ENCODE assay signal across 9 mouse cellular contexts in genomic region chr5:139138261-139138925, GRCm38 (mm10). TPM values are rescaled to one million over a fixed set of nuclear protein-coding genes. Genes with fewer than 3 reads are reported as not detected.
DNase-seq lines count a peak whose midpoint lies in the region; ATAC-seq lines count a peak whose summit lies in the region.
"Had no signal": no experiment of that assay in that cellular context is flagged by ENCODE, and none has a peak within 500 bp of the region (broad histone marks: within the 10 kb centered on the region; RNA-seq: fewer than 3 reads in every experiment).

No protein-coding gene starts in this region.

- 59% methylated on average over 12 of the region's 12 CpGs for WGBS in kidney, embryonic 16.5 days
- 54% methylated on average over 12 of the region's 12 CpGs for WGBS in neural tube, embryonic 14.5 days
- 74% methylated on average over 12 of the region's 12 CpGs for WGBS in liver, embryonic 11.5 days

- no peaks in the 10 kb centered on the region for H3K36me3 ChIP-seq in kidney, embryonic 16.5 days (ENCODE audit: insufficient read depth, low read length)
- no peaks in the 10 kb centered on the region for H3K36me3 ChIP-seq in neural tube, embryonic 14.5 days (ENCODE audit: control insufficient read depth, insufficient read depth, low read length)
- H3K36me3 ChIP-seq in liver, embryonic 11.5 days (ENCODE audit: control insufficient read depth, insufficient read depth, low read length), result no peaks in the 10 kb centered on the region

- no peak overlapping the region for H3K4me3 ChIP-seq in kidney, embryonic 16.5 days (ENCODE audit: low read length)
- no peak overlapping the region for H3K4me3 ChIP-seq in neural tube, embryonic 14.5 days (ENCODE audit: low read depth, low read length)
- no peak overlapping the region for H3K4me3 ChIP-seq in liver, embryonic 11.5 days (ENCODE audit: low read depth, low read length)
- H3K4me3 ChIP-seq: erythroblast, embryonic 14.5 days had no signal

- H3K4me1 ChIP-seq in kidney, embryonic 16.5 days (ENCODE audit: insufficient read depth, low read length), result peaks cover 25% of the 10 kb centered on the region; the same call in 1 of the 2 replicates
- no peaks in the 10 kb centered on the region for H3K4me1 ChIP-seq in neural tube, embryonic 14.5 days (ENCODE audit: control insufficient read depth, insufficient read depth, low read length)
- H3K4me1 ChIP-seq in liver, embryonic 11.5 days (replicated peaks; ENCODE audit: control insufficient read depth, insufficient read depth, low read length), result no peaks in the 10 kb centered on the region

- no peaks in the 10 kb centered on the region for H3K27me3 ChIP-seq in kidney, embryonic 16.5 days (ENCODE audit: insufficient read depth, low read length)
- H3K27me3 ChIP-seq in neural tube, embryonic 14.5 days (ENCODE audit: control insufficient read depth, insufficient read depth, low read length), result no peaks in the 10 kb centered on the region
- H3K27me3 ChIP-seq in liver, embryonic 11.5 days (replicated peaks; ENCODE audit: control insufficient read depth, insufficient read depth, low read length), result no peaks in the 10 kb centered on the region

- 0 out of 2 replicates have a peak overlapping the region, but pooled peaks have one; percentile 9 for H3K27ac ChIP-seq in kidney, embryonic 16.5 days (ENCODE audit: low read length)
- H3K27ac ChIP-seq in neural tube, embryonic 14.5 days (ENCODE audit: low read depth, low read length), result peak overlapping the region; percentile 28; the same call in 1 of the 2 replicates
- no peak overlapping the region for H3K27ac ChIP-seq in liver, embryonic 11.5 days (ENCODE audit: low read depth, low read length)

- DNase-seq in kidney, adult 18-20 months, result no peak
- peak; percentile 98 for DNase-seq in cerebellum, adult 9-11 months
- peak; percentile 88 for DNase-seq in layer of hippocampus, adult 9-11 months
- DNase-seq in c-Kit-positive CD71-positive TER-119-positive erythroid progenitor cells, embryonic 14.5 days (ENCODE audit: low spot score), result no peak
- DNase-seq in thymus, adult 18-20 months, result no peak
- DNase-seq in liver, embryonic 11.5 days (ENCODE audit: low spot score), result no peak

- H3K4me2 ChIP-seq in kidney, embryonic 16.5 days (replicated peaks; ENCODE audit: low read depth, low read length), result no peak overlapping the region
- no peak overlapping the region for H3K4me2 ChIP-seq in neural tube, embryonic 14.5 days (ENCODE audit: low read depth, low read length)
- H3K4me2 ChIP-seq in liver, embryonic 11.5 days, result no peak overlapping the region

- no peaks in the 10 kb centered on the region for H3K9me3 ChIP-seq in kidney, embryonic 16.5 days (ENCODE audit: low read length)
- no peaks in the 10 kb centered on the region for H3K9me3 ChIP-seq in neural tube, embryonic 14.5 days (ENCODE audit: control insufficient read depth, low read length)
- no peaks in the 10 kb centered on the region for H3K9me3 ChIP-seq in liver, embryonic 11.5 days (ENCODE audit: control insufficient read depth, low read length)

- H3K9ac ChIP-seq in kidney, embryonic 16.5 days (replicated peaks; ENCODE audit: low read length), result no peak overlapping the region; the same call in 1 of the 2 replicates
- no peak overlapping the region for H3K9ac ChIP-seq in neural tube, embryonic 14.5 days (replicated peaks; ENCODE audit: low read depth, low read length)
- no peak overlapping the region for H3K9ac ChIP-seq in liver, embryonic 11.5 days (ENCODE audit: low read depth, low read length)

- no peak for ATAC-seq in kidney, embryonic 16.5 days (ENCODE audit: low FRiP score, low TSS enrichment)
- 0 out of 2 replicates have a peak, but pooled peaks have one; percentile 41 for ATAC-seq in neural tube, embryonic 14.5 days (ENCODE audit: low read depth)
- ATAC-seq in liver, embryonic 11.5 days (replicated peaks; ENCODE audit: low FRiP score), result no peak

RNA-seq across cellular contexts. Expression of gene Prkar1b, which starts 11.4 kb away (rescaled TPM):
- 24.6 and 28.8 TPM in 2 replicates for polyA plus RNA-seq in kidney, embryonic 16.5 days (2015; fragmentation: Nextera tagmentation; extraction: Ambion mirVana)
- polyA plus RNA-seq in neural tube, embryonic 14.5 days (2014; fragmentation: Nextera tagmentation; extraction: Ambion mirVana), result 207 and 212 TPM in 2 replicates
- polyA plus RNA-seq in liver, embryonic 11.5 days (2014; fragmentation: Nextera tagmentation; extraction: Ambion mirVana), result 5.3 and 6.9 TPM in 2 replicates

RNA-seq across cellular contexts. Expression of gene Dnaaf5, which starts 11.6 kb away (rescaled TPM):
- 7.2 and 9.1 TPM in 2 replicates for polyA plus RNA-seq in kidney, embryonic 16.5 days (2015; fragmentation: Nextera tagmentation; extraction: Ambion mirVana)
- polyA plus RNA-seq in neural tube, embryonic 14.5 days (2014; fragmentation: Nextera tagmentation; extraction: Ambion mirVana), result 3.6 and 4.1 TPM in 2 replicates
- 17.1 and 17.6 TPM in 2 replicates for polyA plus RNA-seq in liver, embryonic 11.5 days (2014; fragmentation: Nextera tagmentation; extraction: Ambion mirVana)

Comparison
In these comparisons a context has a peak if more than half of its experiments do, and no peak if none do; other contexts are left out.
1. DNase-seq: peak in cerebellum, adult 9-11 months (single experiment) and layer of hippocampus, adult 9-11 months (single experiment); none in kidney, adult 18-20 months (single experiment), c-Kit-positive CD71-positive TER-119-positive erythroid progenitor cells, embryonic 14.5 days (single experiment), thymus, adult 18-20 months (0 of 2) and liver, embryonic 11.5 days (single experiment).